Mouse (Mus musculus): ENCODE results near the gene Lin7b.

DNA sequence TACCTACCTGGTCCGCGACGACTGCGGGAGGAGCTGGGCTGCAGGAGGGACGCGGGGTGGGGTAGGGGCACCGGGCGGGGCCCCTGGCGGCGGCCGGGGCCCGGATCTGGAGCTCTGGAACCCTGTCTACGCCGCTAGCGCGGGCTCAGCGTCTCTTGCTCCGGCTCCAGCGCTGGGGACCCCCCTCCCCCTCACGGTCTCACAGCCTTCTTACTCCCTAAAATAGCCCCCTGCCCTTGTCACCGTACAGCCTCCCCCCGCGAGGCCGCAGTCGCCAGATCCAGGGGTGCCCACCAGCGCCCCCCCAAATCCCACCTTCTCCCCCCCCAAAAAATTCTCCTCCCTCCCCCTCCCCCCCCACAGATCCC lies 3.7 kb downstream of the Lin7b start, which contains the start of gene Ppfia3:
- TF ChIP-seq CTCF (IDR thresholded peaks at IDR 0.05; ENCODE audit: low read depth, low read length) (no peak), POLR2A (IDR thresholded peaks at IDR 0.05; ENCODE audit: borderline replicate concordance, low read depth, low read length) (no peak)
